Mouse (Mus musculus): ENCODE data around the gene Ppy.

- TF ChIP-seq TCF12 (IDR thresholded peaks at IDR 0.05; ENCODE audit: insufficient read depth, poor library complexity, severe bottlenecking) (no peak), POLR2A (IDR thresholded peaks at IDR 0.05; ENCODE audit: insufficient read length, low read depth) (no peak), CEBPB (IDR thresholded peaks at IDR 0.05; ENCODE audit: insufficient read depth, poor library complexity, severe bottlenecking) (no peak), POLR2AphosphoS2 (IDR thresholded peaks at IDR 0.05; ENCODE audit: insufficient read length, low read depth) (no peak), USF1 (IDR thresholded peaks at IDR 0.05; ENCODE audit: low read depth) (no peak), MYOD1 (IDR thresholded peaks at IDR 0.05; ENCODE audit: control insufficient read depth in 1 of 3, insufficient read length in 2 of 3, low read depth in 2 of 3) (no peak), MYOG (IDR thresholded peaks at IDR 0.05; ENCODE audit: control insufficient read depth in 1 of 3, insufficient read depth in 1 of 3, insufficient read length in 2 of 3, low read depth in 2 of 3) (no peak)
Observed at GRCm38 (mm10) chr11:102072729-102073128, 28.4 kb downstream of the Ppy start.

All from myocyte (in vitro differentiated cells).